Mouse (Mus musculus): ENCODE measurements around the gene Gbp2b. TPM values are rescaled to one million over a fixed set of nuclear protein-coding genes. Genes with fewer than 3 reads are reported as not detected.
"Not testable (repeated sequence)": the region's sequence is repeated elsewhere in the genome, so short reads cannot be mapped to it uniquely, and the experiment has no call there.

Gene Gbp2b
- polyA plus RNA-seq, 1 experiment from 2014 or later, result 0.06 TPM

DNA sequence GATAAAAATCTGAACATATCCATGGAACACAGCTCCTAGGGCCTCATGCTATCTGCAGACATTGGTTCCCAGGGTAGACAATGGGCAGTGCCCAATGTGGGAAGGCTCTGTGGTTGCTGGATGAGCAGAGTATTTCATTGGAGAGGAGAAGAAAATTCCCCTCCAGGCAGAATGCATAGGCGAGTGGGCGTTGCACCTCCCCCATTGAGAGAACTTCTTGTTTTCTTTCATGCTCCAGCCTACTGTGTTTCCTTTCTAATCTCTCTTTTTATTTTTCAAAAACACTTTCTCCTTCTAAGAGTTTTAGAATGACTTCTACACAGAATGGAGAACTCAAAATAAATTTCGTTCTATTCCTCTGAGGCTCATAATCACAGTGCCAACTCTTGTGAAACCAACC lies 24.0 kb downstream of the Gbp2b start:
- no peak for ATAC-seq (ENCODE audit: low read depth)
- H3K4me1 ChIP-seq (replicated peaks; ENCODE audit: control insufficient read depth, insufficient read depth, low read length), result peaks cover 4% of the 10 kb centered on the region; the same call in 1 of the 2 replicates
- no peaks in the 10 kb centered on the region for H3K36me3 ChIP-seq (ENCODE audit: control insufficient read depth, insufficient read depth, low read length)
- H3K9ac ChIP-seq (ENCODE audit: low read length), result no peak overlapping the region
- no peak overlapping the region for H3K4me2 ChIP-seq (ENCODE audit: low read depth, low read length)
- H3K27ac ChIP-seq (ENCODE audit: low read length), result no peak overlapping the region
- no peaks in the 10 kb centered on the region for H3K9me3 ChIP-seq (ENCODE audit: control insufficient read depth, low read length)
- no peak overlapping the region for H3K4me3 ChIP-seq (ENCODE audit: low read length)
- WGBS, result 76% methylated on average over 3 of the region's 3 CpGs
- no peaks in the 10 kb centered on the region for H3K27me3 ChIP-seq (ENCODE audit: control insufficient read depth, insufficient read depth, low read depth, low read length)

DNA sequence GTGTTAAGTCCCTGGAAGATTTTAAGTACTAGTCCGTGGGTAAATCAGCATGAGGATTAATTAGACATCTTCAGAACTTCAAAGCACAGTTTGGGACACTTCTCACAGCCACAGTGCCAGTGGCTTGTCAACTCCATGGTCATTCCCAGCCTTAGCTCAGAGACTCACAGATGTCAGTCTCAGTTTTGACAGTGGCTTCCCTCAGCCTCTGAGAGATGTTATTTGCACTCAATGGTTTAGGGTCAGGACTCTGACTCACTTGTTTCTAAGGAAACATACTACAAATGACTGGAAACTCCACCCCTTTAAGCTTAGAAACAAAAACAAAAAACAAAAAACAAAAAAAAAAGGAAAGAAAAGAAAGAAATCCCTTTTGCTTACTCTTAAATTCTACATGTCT lies 25.0 kb downstream of the Gbp2b start:
- 37% methylated on average over 1 of the region's 1 CpGs for WGBS
- H3K36me3 ChIP-seq (ENCODE audit: control insufficient read depth, insufficient read depth, low read length), result no peaks in the 10 kb centered on the region
- ATAC-seq (ENCODE audit: low read depth), result no peak
- H3K4me1 ChIP-seq (replicated peaks; ENCODE audit: control insufficient read depth, insufficient read depth, low read length), result peaks cover 4% of the 10 kb centered on the region; the same call in 1 of the 2 replicates
- H3K4me2 ChIP-seq (ENCODE audit: low read depth, low read length), result no peak overlapping the region
- no peak overlapping the region for H3K27ac ChIP-seq (ENCODE audit: low read length)
- H3K27me3 ChIP-seq (ENCODE audit: control insufficient read depth, insufficient read depth, low read depth, low read length), result no peaks in the 10 kb centered on the region
- no peaks in the 10 kb centered on the region for H3K9me3 ChIP-seq (ENCODE audit: control insufficient read depth, low read length)
- no peak overlapping the region for H3K9ac ChIP-seq (ENCODE audit: low read length)
- no peak overlapping the region for H3K4me3 ChIP-seq (ENCODE audit: low read length)

- Histone ChIP-seq H3K9ac (ENCODE audit: low read length) (peak within 1 kb of the TSS; percentile 59), H3K4me1 (replicated peaks; ENCODE audit: control insufficient read depth, insufficient read depth, low read length) (peaks cover 4% of the 10 kb centered on the region; the same call in 1 of the 2 replicates), H3K4me2 (ENCODE audit: low read depth, low read length) (peak within 1 kb of the TSS; percentile 65), H3K36me3 (ENCODE audit: control insufficient read depth, insufficient read depth, low read length) (no peaks in the 10 kb centered on the region), H3K4me3 (ENCODE audit: low read length) (peak within 1 kb of the TSS; percentile 50), H3K27me3 (ENCODE audit: control insufficient read depth, insufficient read depth, low read depth, low read length) (no peaks in the 10 kb centered on the region), H3K27ac (ENCODE audit: low read length) (peak within 1 kb of the TSS; percentile 63), H3K9me3 (ENCODE audit: control insufficient read depth, low read length) (no peaks in the 10 kb centered on the region)
- ATAC-seq (ENCODE audit: low read depth), result peak; percentile 85
- 20% methylated on average over 4 of the region's 4 CpGs for WGBS
These were observed 25.7 kb downstream of the Gbp2b start, which contains the start of gene Gbp2 for GRCm38 (mm10) chr3:142620111-142620955. Gbp2 (plus strand) TSS chr3:142620602.

DNA sequence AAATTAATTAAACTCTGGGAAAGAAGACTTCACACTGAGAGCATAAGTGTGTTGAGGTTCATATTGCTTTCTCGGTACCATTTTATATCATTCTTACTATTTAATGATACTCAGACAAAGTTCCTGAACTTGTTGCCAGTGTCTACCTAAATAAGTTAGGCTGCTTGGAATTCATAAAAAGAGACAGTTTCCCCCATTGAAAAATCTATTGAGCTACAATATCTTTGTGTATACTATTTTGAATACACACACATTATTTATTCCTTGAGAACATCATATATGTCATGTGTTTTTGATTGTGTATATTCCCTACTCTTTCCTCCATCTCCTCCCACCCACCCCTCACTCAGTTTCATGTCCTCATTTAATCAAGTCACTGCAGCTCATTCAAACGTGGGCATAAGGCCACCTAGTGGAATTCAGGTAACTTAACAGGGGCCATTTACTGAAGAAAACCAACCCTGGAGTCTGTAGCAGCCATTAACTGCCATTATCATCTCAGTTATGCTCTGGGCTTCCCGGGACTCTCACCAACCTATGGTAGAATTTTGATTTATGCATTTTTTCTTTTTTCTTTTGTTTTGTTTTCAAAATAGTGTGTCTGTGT lies 26.4 kb downstream of the Gbp2b start:
- H3K4me1 ChIP-seq (replicated peaks; ENCODE audit: control insufficient read depth, insufficient read depth, low read length), result peaks cover 4% of the 10 kb centered on the region; the same call in 1 of the 2 replicates
- no peaks in the 10 kb centered on the region for H3K27me3 ChIP-seq (ENCODE audit: control insufficient read depth, insufficient read depth, low read depth, low read length)
- H3K9ac ChIP-seq (ENCODE audit: low read length), result peak overlapping the region; percentile 59
- no peak for ATAC-seq (ENCODE audit: low read depth)
- WGBS, result 50% methylated on average over 3 of the region's 3 CpGs
- no peaks in the 10 kb centered on the region for H3K9me3 ChIP-seq (ENCODE audit: control insufficient read depth, low read length)
- no peak overlapping the region; the same call in 1 of the 2 replicates for H3K27ac ChIP-seq (ENCODE audit: low read length)
- H3K4me3 ChIP-seq (ENCODE audit: low read length), result peak overlapping the region; percentile 50
- H3K4me2 ChIP-seq (ENCODE audit: low read depth, low read length), result peak overlapping the region; percentile 65
- H3K36me3 ChIP-seq (ENCODE audit: control insufficient read depth, insufficient read depth, low read length), result no peaks in the 10 kb centered on the region

DNA sequence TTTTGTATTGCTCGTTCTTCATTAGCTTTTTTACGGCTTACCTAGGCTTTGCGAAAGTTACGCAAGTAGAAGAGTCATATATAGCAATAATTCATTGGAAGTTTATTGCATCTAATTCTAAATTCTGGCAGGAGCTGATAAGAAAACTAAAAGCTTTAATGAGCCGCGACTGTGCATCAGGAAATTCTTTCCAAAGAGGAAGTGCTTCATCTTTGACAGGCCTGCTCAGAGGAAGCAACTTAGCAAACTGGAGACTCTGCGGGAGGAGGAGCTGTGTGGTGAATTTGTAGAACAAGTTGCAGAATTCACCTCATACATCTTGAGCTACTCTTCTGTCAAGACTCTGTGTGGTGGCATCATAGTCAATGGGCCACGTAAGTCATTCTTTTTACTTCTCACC lies 35.7 kb downstream of the Gbp2b start:
- Histone ChIP-seq H3K27me3 (ENCODE audit: control insufficient read depth, insufficient read depth, low read depth, low read length) (no peaks in the 10 kb centered on the region), H3K9ac (ENCODE audit: low read length) (no peak overlapping the region), H3K27ac (ENCODE audit: low read length) (no peak overlapping the region), H3K4me2 (ENCODE audit: low read depth, low read length) (no peak overlapping the region), H3K9me3 (ENCODE audit: control insufficient read depth, low read length) (no peaks in the 10 kb centered on the region), H3K36me3 (ENCODE audit: control insufficient read depth, insufficient read depth, low read length) (no peaks in the 10 kb centered on the region), H3K4me1 (replicated peaks; ENCODE audit: control insufficient read depth, insufficient read depth, low read length) (no peaks in the 10 kb centered on the region), H3K4me3 (ENCODE audit: low read length) (no peak overlapping the region)
- WGBS, result 42% methylated on average over 8 of the region's 8 CpGs
- ATAC-seq (ENCODE audit: low read depth), result no peak

GRCm38 (mm10) chr3:142640201-142640600 lies 45.6 kb downstream of the Gbp2b start:
- ATAC-seq (ENCODE audit: low read depth), result no peak
- Histone ChIP-seq H3K4me2 (ENCODE audit: low read depth, low read length) (no peak overlapping the region), H3K4me3 (ENCODE audit: low read length) (no peak overlapping the region), H3K27me3 (ENCODE audit: control insufficient read depth, insufficient read depth, low read depth, low read length) (no peaks in the 10 kb centered on the region), H3K4me1 (replicated peaks; ENCODE audit: control insufficient read depth, insufficient read depth, low read length) (no peaks in the 10 kb centered on the region), H3K9ac (ENCODE audit: low read length) (no peak overlapping the region), H3K27ac (ENCODE audit: low read length) (no peak overlapping the region), H3K36me3 (ENCODE audit: control insufficient read depth, insufficient read depth, low read length) (no peaks in the 10 kb centered on the region), H3K9me3 (ENCODE audit: control insufficient read depth, low read length) (no peaks in the 10 kb centered on the region)
- WGBS, result 5% methylated on average over 9 of the region's 9 CpGs

DNA sequence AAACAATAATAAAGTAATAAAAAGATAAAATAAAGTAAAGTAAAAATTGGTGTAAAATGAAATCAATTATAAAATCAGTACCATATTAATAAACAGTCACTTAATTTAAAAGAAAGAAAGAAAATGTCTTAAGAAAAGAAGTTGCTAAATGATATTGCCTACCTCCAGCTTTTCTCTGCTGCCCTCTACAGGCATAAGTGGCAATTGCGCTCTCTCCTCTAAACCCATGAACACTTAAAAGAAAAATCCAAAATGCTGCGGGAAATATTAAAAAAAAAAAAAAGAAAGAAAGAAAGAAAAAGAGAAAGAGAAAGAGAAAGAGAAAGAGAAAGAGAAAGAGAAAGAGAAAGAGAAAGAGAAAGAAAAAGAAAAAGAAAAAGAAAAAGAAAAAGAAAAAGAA lies 51.3 kb downstream of the Gbp2b start:
- H3K27me3 ChIP-seq (ENCODE audit: control insufficient read depth, insufficient read depth, low read depth, low read length); H3K4me1 ChIP-seq (replicated peaks; ENCODE audit: control insufficient read depth, insufficient read depth, low read length); H3K27ac ChIP-seq (ENCODE audit: low read length); H3K4me3 ChIP-seq (ENCODE audit: low read length); H3K9ac ChIP-seq (ENCODE audit: low read length); H3K9me3 ChIP-seq (ENCODE audit: control insufficient read depth, low read length); H3K4me2 ChIP-seq (ENCODE audit: low read depth, low read length); ATAC-seq (ENCODE audit: low read depth); H3K36me3 ChIP-seq (ENCODE audit: control insufficient read depth, insufficient read depth, low read length): not testable (repeated sequence)
- WGBS, result 7% methylated on average over 2 of the region's 2 CpGs

- not testable (repeated sequence) for H3K4me1 ChIP-seq (replicated peaks; ENCODE audit: control insufficient read depth, insufficient read depth, low read length); H3K4me2 ChIP-seq (ENCODE audit: low read depth, low read length); H3K27me3 ChIP-seq (ENCODE audit: control insufficient read depth, insufficient read depth, low read depth, low read length); H3K27ac ChIP-seq (ENCODE audit: low read length); H3K4me3 ChIP-seq (ENCODE audit: low read length); H3K9ac ChIP-seq (ENCODE audit: low read length); H3K36me3 ChIP-seq (ENCODE audit: control insufficient read depth, insufficient read depth, low read length); ATAC-seq (ENCODE audit: low read depth); H3K9me3 ChIP-seq (ENCODE audit: control insufficient read depth, low read length)
- WGBS, result 34% methylated on average over 7 of the region's 7 CpGs
These were observed 53.2 kb downstream of the Gbp2b start for GRCm38 (mm10) chr3:142647836-142648235.

DNA sequence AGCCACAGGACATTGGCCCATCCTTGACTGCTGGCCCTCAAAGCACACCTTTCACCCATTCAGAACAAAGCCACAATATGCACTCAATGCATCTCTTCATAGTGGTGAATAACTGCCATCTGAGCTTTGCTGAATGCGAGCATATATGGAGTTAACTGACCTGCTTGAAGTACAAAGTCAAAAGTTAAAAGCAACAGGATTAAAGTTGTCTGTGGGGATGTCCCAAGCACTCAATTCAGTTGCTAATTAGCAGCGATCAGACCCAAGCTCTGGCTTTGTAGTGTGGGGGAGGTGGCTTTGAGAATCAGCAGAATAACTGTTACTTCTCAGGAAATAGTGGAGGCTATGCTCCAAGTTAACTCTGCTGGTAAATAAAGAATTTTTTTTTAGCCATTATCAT lies 55.6 kb downstream of the Gbp2b start:
- no peak overlapping the region for H3K4me2 ChIP-seq (ENCODE audit: low read depth, low read length)
- H3K4me1 ChIP-seq (replicated peaks; ENCODE audit: control insufficient read depth, insufficient read depth, low read length), result no peaks in the 10 kb centered on the region
- H3K4me3 ChIP-seq (ENCODE audit: low read length), result no peak overlapping the region
- H3K9me3 ChIP-seq (ENCODE audit: control insufficient read depth, low read length), result no peaks in the 10 kb centered on the region
- WGBS, result 35% methylated on average over 2 of the region's 2 CpGs
- ATAC-seq (ENCODE audit: low read depth), result no peak
- no peak overlapping the region for H3K9ac ChIP-seq (ENCODE audit: low read length)
- H3K36me3 ChIP-seq (ENCODE audit: control insufficient read depth, insufficient read depth, low read length), result no peaks in the 10 kb centered on the region
- H3K27ac ChIP-seq (ENCODE audit: low read length), result no peak overlapping the region
- H3K27me3 ChIP-seq (ENCODE audit: control insufficient read depth, insufficient read depth, low read depth, low read length), result no peaks in the 10 kb centered on the region

Measured in lung, embryonic 16.5 days (tissue).